Mouse (Mus musculus) layer of hippocampus, adult 18-20 months (tissue): ENCODE data around the gene Ston1. TPM values are rescaled to one million over a fixed set of nuclear protein-coding genes. Genes with fewer than 3 reads are reported as not detected.

ENCODE experiments used
- DNase-seq, 2 experiments: peaks; one replicate each; pipeline ENCODE4 v3.0.0; 2022; ENCODE audit warnings: low spot score in 2 of 2
- total RNA-seq, 2 experiments: library from RNA; stranded (reverse); gene quantifications; 2 replicates each; pipeline ENCODE4 v1.2.3; 2021

The Ston1 gene
- total RNA-seq, 2 experiments from 2014 or later, result 9.5 to 9.8 TPM

DNA sequence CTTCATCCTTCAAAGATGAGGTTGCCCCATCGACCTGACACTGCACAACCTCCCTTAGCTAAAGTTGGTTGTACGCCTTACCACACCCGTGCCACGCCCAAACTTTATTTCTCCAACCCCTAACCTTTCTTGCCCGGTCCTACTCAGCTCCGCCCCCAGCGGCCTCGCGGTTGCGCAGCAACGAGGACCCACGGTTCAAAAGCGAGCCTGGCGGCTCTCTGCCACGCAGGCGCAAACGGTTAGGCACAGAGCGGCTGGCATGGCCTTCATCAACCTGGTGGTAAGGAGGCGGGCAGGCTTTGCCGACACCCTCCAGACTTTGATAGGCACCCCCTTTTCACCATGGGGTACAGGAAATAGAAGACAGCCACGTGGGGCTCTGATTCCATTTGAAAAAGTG lies 71.0 kb downstream of the Ston1 start, which contains the start of gene Gtf2a1l:
Gtf2a1l (plus strand) TSS at position 209 of the 400 bp plus-strand sequence.
- DNase-seq, result peak; percentile 68 to 76

DNA sequence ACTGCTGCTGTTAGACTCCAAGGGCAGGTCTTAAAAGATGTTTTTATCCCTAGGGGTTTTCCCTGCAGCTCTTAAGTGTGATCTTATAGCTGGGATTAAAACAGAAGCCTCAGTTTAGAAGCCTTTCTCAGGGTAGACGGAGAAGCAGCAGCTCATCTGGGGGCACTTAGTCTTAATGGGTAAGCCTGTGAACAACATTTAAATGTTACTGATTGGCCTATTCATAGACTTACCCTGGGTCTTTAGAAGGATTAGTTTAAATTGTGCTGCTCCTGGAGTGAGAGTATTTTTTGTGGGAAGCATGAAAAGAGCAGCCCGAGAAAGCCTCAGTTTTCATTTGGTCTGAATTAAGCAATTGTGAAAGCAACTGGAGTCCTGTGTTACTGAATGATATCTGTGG lies 72.4 kb downstream of the Ston1 start:
- DNase-seq, result no peak

DNA sequence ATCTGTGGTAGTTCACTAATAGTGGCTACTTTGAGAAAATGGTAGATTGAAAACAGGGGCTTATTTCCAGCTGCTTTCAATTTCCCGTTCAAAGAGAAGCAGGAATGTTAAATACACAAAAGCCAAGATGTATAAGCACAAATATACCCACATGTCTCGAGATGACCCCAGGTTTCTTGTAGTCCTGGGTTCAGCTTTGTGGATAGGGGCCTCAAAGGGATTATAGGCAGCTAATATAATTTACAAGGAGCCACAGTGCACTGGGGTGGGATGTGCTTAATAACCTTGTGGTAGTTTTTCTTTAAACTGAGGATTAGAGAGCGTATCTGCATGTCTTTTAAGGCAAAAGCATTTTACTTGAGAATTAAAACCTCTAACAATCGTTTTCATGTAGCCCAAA lies 73.3 kb downstream of the Ston1 start:
- DNase-seq, result no peak

DNA sequence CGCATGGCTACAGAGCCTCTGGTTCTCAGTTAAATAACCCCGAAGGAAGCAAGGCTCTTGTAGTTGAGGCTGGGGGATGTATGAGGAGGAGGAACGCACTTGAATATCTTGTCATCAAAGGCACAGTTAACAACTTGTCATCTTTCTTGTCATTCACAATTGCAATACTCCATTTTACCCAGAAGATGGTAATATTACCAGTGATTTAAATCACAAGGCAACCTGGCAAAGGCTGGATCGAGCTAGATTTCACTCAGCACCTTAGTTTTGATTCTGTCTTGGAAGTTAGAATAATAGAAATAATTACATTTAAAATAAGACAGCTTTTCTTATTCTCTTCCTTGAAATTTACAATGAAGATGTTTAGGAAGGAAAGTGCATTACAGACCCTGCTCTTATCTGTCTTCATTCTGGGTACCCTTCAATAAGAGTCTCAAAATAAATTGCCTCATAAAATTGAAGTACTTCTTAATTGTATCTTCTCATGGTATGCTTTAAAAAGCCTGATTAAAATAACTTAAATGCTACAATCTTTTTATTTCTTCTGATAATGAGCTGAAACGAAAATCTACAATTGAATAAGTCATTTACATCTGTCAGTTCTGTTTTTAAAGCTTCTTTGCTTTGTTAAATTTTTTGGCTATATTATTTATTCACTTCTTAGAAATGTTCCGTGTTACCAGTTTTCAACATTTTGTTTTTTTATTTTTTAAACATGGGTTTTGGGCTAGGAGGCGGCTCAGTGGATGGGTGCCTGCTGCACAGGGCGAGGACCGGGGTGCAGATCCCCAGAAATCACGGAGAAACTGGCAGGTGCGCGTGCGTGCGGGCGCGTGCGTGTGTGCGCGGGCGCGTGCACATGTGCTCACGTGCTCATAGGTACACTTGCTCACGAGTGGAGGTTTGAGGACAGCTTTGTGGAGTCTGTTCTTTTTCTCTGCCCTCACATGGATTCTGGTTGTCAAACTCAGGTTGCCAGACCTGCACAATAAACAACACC lies 78.1 kb downstream of the Ston1 start:
- DNase-seq, result peak in 1 of 2 experiments; percentile 21

DNA sequence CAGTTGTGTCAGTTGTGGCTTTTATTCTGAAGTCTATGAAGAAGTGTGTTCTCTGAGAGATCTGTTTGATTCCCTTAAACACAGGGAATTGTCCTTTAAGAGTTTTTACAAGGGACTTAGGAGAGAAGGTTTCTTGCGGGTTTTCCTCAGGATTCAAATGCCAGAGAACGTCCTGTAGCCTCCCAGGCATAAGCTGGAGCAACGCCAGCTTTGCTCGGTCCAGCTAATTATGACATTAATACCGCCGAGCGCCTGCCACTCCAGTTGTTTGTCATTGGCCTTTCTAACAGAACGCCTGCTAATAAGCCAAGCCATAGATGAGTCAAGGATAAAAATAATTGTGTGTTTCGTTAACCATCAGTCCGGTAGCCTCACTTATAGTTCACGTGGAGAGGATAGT lies 90.7 kb downstream of the Ston1 start:
- no peak for DNase-seq

DNA sequence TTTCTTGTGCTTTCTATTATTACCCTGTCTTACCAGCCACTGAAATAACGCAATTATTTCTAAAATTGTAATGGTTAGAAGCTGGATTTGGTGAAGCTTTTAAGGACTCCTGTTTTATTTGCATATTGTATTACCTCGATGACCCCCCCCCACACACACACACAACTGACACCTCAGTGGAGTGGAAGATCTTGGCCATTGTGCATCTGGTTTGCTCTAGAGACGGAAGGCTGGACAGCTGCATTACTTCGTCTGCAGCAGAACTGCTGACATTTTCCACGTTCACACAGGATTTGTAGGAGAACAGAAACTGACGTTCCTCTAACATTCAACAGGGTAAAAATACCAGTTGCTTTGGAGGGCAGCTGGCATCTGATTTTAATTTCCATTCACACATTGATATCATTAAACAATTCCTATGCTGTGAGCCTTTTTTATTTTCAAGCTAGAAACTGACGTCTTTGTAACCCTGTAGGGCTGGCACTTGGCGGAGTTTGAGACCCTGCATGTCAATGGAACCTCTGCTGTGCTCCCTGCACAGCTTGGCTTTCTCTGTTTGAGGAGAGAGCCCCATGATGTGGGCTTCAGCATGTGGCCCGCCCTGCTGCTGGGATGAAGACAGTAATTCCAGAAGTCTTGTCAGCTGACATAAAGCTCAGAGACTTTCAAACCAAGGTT lies 99.3 kb downstream of the Ston1 start:
- DNase-seq, result peak; percentile 4 to 16

DNA sequence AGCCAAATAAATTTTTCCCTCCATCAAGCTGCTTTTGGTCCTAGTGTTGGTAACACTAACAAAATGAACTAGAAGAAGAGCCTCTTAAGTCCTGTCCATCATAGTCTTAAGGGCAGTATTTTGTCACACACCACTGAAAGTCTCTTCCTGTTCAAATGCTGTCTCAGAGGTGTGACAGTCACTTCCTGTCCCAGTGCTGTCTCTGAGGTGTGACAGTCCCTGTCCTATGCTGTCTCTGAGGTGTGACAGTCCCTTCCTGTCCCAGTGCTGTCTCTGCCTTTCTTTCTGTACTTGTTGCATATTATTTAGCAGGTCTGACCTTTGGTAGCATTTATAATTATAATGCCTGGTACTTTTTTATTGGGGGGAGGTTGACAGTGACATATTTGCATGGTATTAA lies 103.4 kb downstream of the Ston1 start:
- DNase-seq, result no peak

DNA sequence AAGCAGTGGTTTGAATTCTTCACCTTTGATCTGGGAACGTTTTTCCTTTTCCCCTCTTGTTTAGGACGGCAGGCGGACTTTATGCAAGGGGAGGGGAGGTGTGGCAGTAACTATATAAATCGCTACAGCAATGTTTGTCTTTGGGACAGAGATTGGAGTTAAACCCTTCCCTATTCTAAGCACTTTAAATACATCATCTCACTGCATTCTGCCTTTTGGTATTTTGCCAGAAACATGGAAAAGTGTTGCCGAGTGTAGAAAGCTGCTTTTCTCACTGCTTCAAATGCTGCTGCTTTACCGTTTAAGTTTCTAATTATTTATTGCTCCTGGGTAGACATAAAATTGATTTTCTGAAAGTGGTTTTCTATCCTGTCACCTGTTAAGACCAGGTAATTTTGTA lies 104.9 kb downstream of the Ston1 start:
- no peak for DNase-seq

DNA sequence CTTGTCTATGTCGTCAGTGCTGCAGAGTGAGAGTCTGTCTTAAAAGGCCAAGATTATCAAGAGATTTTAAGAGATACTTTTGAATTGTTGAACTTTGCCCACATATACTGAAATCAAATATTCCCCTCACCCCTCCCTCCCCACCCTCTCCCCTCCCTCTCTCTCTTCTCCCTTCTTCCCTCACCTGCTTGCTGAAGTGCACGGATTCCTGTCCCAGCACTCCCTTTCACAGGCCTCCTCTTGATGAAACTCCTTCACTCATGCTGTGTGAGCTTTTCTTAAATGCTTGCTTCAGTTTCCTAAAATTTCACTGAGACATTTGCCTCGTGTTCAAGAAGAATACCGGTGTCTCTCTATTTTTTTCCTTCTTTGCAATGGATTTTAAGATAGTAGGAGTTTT lies 105.6 kb downstream of the Ston1 start:
- DNase-seq, result no peak

DNA sequence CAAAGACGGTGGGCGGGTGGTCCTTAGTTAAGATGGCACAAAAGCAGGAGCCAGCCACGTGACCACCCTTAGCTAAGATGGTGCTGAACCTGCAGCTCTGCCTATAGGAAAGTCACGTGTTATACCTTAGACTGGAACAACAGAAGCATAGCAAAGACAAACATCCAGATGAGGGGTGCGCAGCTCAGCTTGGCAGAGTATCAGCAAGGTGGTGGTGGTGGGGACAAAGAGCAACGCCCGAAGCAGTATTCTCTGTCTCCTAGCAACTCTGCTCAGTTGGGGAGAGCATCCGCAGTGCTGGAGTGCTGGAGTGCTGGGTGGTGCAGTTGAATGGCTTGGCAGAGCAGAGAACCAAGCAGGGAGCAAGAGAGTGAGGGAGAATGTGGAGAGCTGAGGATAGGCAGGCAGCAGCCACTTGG lies 108.8 kb downstream of the Ston1 start:
- no peak for DNase-seq

Other genes with a start within 250 kb of the Ston1 start
- gene Foxn2, start 157.0 kb upstream of the Ston1 start, total RNA-seq, result 10 to 100 TPM; 25.1 to 27.1 TPM
- gene Ppp1r21, start 67.6 kb upstream of the Ston1 start, total RNA-seq, result 10 to 100 TPM; 80.3 to 81.6 TPM
- under 1 TPM in 1 of 2 experiments, not detected in 1; 0.35 TPM for gene Gtf2a1l, start 71.0 kb downstream of the Ston1 start, total RNA-seq
- under 1 TPM; 0.15 to 0.20 TPM for gene Lhcgr, start 194.3 kb downstream of the Ston1 start, total RNA-seq